Mouse (Mus musculus): ENCODE data around the gene Zfp346.

Zfp346 gene

GRCm38 (mm10) chr13:55152621-55153415 is 47.7 kb downstream of the Zfp346 start, which contains the start of gene Fgfr4:
Fgfr4 (plus strand) TSS chr13:55152640.
- DNase-seq = peak; percentile 68

GRCm38 (mm10) chr13:55153951-55154350 is 48.8 kb downstream of the Zfp346 start:
- no peak for DNase-seq

- DNase-seq = no peak
Observed at GRCm38 (mm10) chr13:55162365-55162764, 57.3 kb downstream of the Zfp346 start.

GRCm38 (mm10) chr13:55163553-55163952 is 58.4 kb downstream of the Zfp346 start:
- no peak for DNase-seq

GRCm38 (mm10) chr13:55165831-55166339 is 60.8 kb downstream of the Zfp346 start:
- no peak for DNase-seq

- DNase-seq = no peak
Observed at GRCm38 (mm10) chr13:55166806-55167725, 62.0 kb downstream of the Zfp346 start.

- DNase-seq = no peak
Observed at GRCm38 (mm10) chr13:55167798-55168197, 62.7 kb downstream of the Zfp346 start.

- no peak for DNase-seq
Observed at GRCm38 (mm10) chr13:55168255-55168654, 63.1 kb downstream of the Zfp346 start.

GRCm38 (mm10) chr13:55168958-55169369 is 63.9 kb downstream of the Zfp346 start:
- peak; percentile 93 for DNase-seq

GRCm38 (mm10) chr13:55171517-55172335 is 66.6 kb downstream of the Zfp346 start:
- DNase-seq = peak; percentile 86

GRCm38 (mm10) chr13:55172336-55172770 is 67.2 kb downstream of the Zfp346 start:
- no peak for DNase-seq

- no peak for DNase-seq
Observed at GRCm38 (mm10) chr13:55174347-55174746, 69.2 kb downstream of the Zfp346 start.

- no peak for DNase-seq
Observed at GRCm38 (mm10) chr13:55176265-55176664, 71.2 kb downstream of the Zfp346 start.

- peak; percentile 22 for DNase-seq
Observed at GRCm38 (mm10) chr13:55177903-55178496, 72.9 kb downstream of the Zfp346 start.

- DNase-seq = peak; percentile 87
Observed at GRCm38 (mm10) chr13:55178556-55178955, 73.4 kb downstream of the Zfp346 start.

GRCm38 (mm10) chr13:55179591-55179990 is 74.5 kb downstream of the Zfp346 start:
- DNase-seq = no peak

- DNase-seq = no peak
Observed at GRCm38 (mm10) chr13:55181786-55182172, 76.7 kb downstream of the Zfp346 start.

GRCm38 (mm10) chr13:55182173-55182894 is 77.2 kb downstream of the Zfp346 start:
- DNase-seq = peak; percentile 86

GRCm38 (mm10) chr13:55183382-55183781 is 78.3 kb downstream of the Zfp346 start:
- DNase-seq = no peak
